ENCODE assay signal across 13 mouse cellular contexts in the genomic region with DNA sequence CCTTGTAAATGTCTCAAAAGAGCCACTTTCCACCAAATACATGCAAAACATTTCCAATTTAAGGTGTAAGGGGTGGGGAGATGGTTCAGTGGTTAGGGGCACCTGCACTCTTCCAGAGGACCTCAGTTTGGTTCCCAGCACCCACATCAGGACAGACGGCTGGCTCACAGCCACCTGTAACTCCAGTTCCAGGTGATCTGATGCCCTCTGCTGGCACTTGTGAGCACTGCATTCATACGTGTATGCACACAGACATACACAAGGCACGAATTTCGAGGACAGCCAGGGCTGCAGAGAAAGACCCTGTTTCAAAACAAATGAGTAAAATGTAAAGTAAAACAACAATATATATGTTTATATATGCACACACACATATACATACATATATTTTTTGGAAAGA. TPM values are rescaled to one million over a fixed set of nuclear protein-coding genes. Genes with fewer than 3 reads are reported as not detected.
DNase-seq lines count a peak whose midpoint lies in the region; ATAC-seq and TF ChIP-seq lines count a peak whose summit lies in the region.
"Had no signal": no experiment of that assay in that cellular context is flagged by ENCODE, and none has a peak within 500 bp of the region (broad histone marks: within the 10 kb centered on the region; RNA-seq: fewer than 3 reads in every experiment).

No protein-coding gene starts in this region.

- 0 out of 2 replicates have a peak, but pooled peaks cover 9% of the 10 kb centered on the region for H3K36me3 ChIP-seq in kidney, postnatal 0 days (ENCODE audit: insufficient read depth, low read length)
- H3K36me3 ChIP-seq in forebrain, embryonic 15.5 days = no peaks in the 10 kb centered on the region

- no peak for DNase-seq in kidney, postnatal 0 days (ENCODE audit: low spot score)
- DNase-seq in kidney, postnatal 25 days = no peak
- DNase-seq in 3T3-L1 (ENCODE audit: low read depth, low spot score) = peak; percentile 51
- DNase-seq in B cell, adult 2 months = peak; percentile 37 to 38
- DNase-seq in ovary, adult 18-20 months (ENCODE audit: low spot score) = no peak
- DNase-seq: gastrocnemius, postnatal 25 days; heart, postnatal 10 days; kidney, adult 8-10 months; liver, embryonic 13.5 days had no signal

- peak; percentile 37; the same call in 1 of the 2 replicates for TF ChIP-seq CTCF in kidney, postnatal 0 days (IDR thresholded peaks at IDR 0.05; ENCODE audit: low read depth)
- 0 out of 2 replicates have a peak, but pooled peaks have one; percentile 25 for TF ChIP-seq CTCF in cortical plate, adult 2 months (IDR thresholded peaks at IDR 0.05; ENCODE audit: extremely low read depth, insufficient read depth, low read length)

- TF ChIP-seq POLR2A in cortical plate, adult 2 months (IDR thresholded peaks at IDR 0.05; ENCODE audit: extremely low read depth, insufficient read depth, low read length) = no peak

- H3K27me3 ChIP-seq in kidney, postnatal 0 days (ENCODE audit: insufficient read depth, low read length) = no peaks in the 10 kb centered on the region
- no peaks in the 10 kb centered on the region for H3K27me3 ChIP-seq in forebrain, embryonic 15.5 days
- H3K27me3 ChIP-seq: liver, embryonic 13.5 days; neural tube, embryonic 13.5 days had no signal

- no peak for ATAC-seq in kidney, postnatal 0 days (replicated peaks; ENCODE audit: low FRiP score, low read depth)
- ATAC-seq in forebrain, embryonic 15.5 days (replicated peaks) = no peak

- H3K4me2 ChIP-seq in kidney, postnatal 0 days (ENCODE audit: low read length) = no peak overlapping the region
- no peak overlapping the region for H3K4me2 ChIP-seq in forebrain, embryonic 15.5 days (replicated peaks)
- H3K4me2 ChIP-seq: liver, embryonic 13.5 days; neural tube, embryonic 13.5 days had no signal

- WGBS in kidney, postnatal 0 days = 96% methylated on average over 4 of the region's 4 CpGs
- WGBS in forebrain, embryonic 15.5 days = 94% methylated on average over 4 of the region's 4 CpGs

- H3K9me3 ChIP-seq in kidney, postnatal 0 days (replicated peaks; ENCODE audit: low read length) = no peaks in the 10 kb centered on the region
- no peaks in the 10 kb centered on the region for H3K9me3 ChIP-seq in forebrain, embryonic 15.5 days
- H3K9me3 ChIP-seq: liver, embryonic 13.5 days; midbrain, embryonic 10.5 days; neural tube, embryonic 13.5 days had no signal

- H3K4me3 ChIP-seq in kidney, postnatal 0 days (replicated peaks; ENCODE audit: low read depth, low read length) = no peak overlapping the region
- H3K4me3 ChIP-seq in cortical plate, adult 2 months (ENCODE audit: insufficient read depth, low read length) = no peak overlapping the region
- H3K4me3 ChIP-seq in forebrain, embryonic 15.5 days = no peak overlapping the region
- H3K4me3 ChIP-seq: liver, embryonic 13.5 days; midbrain, embryonic 10.5 days; neural tube, embryonic 13.5 days had no signal

- H3K27ac ChIP-seq in kidney, postnatal 0 days = no peak overlapping the region
- H3K27ac ChIP-seq in cortical plate, adult 2 months (ENCODE audit: insufficient read depth, low read length) = no peak overlapping the region
- H3K27ac ChIP-seq in forebrain, embryonic 15.5 days (replicated peaks) = no peak overlapping the region
- H3K27ac ChIP-seq: liver, embryonic 13.5 days; midbrain, embryonic 10.5 days had no signal

- H3K4me1 ChIP-seq in kidney, postnatal 0 days (replicated peaks; ENCODE audit: insufficient read depth, low read length) = peaks cover 19% of the 10 kb centered on the region
- H3K4me1 ChIP-seq in cortical plate, adult 2 months (ENCODE audit: control insufficient read depth, insufficient read depth, low read length) = no peaks in the 10 kb centered on the region
- H3K4me1 ChIP-seq in forebrain, embryonic 15.5 days = 0 out of 2 replicates have a peak, but pooled peaks cover 9% of the 10 kb centered on the region

- H3K9ac ChIP-seq in kidney, postnatal 0 days (ENCODE audit: low read depth, low read length) = no peak overlapping the region
- no peak overlapping the region for H3K9ac ChIP-seq in forebrain, embryonic 15.5 days (replicated peaks)
- H3K9ac ChIP-seq: liver, embryonic 13.5 days; neural tube, embryonic 13.5 days had no signal

RNA-seq across cellular contexts. Expression of gene Ak1, which starts 4.0 kb away (rescaled TPM):
- polyA plus RNA-seq in kidney, postnatal 0 days (2015; fragmentation: Nextera tagmentation; extraction: Ambion mirVana) = 38.7 and 41.6 TPM in 2 replicates
- polyA plus RNA-seq in cortical plate, adult 2 months (2012; rRNA removed) = 118 and 127 TPM in 2 replicates
- polyA plus RNA-seq in forebrain, embryonic 15.5 days (2015; fragmentation: Nextera tagmentation; extraction: Ambion mirVana) = 74.1 and 79.6 TPM in 2 replicates

RNA-seq across cellular contexts. Expression of gene St6galnac6, which starts 18.1 kb away (rescaled TPM):
- 13.7 and 15.3 TPM in 2 replicates for polyA plus RNA-seq in kidney, postnatal 0 days (2015; fragmentation: Nextera tagmentation; extraction: Ambion mirVana)
- 101 and 110 TPM in 2 replicates for polyA plus RNA-seq in cortical plate, adult 2 months (2012; rRNA removed)
- 16.6 and 19.3 TPM in 2 replicates for polyA plus RNA-seq in forebrain, embryonic 15.5 days (2015; fragmentation: Nextera tagmentation; extraction: Ambion mirVana)

RNA-seq across cellular contexts. Expression of gene Eng, which starts 28.8 kb away (rescaled TPM):
- 71.6 and 76.3 TPM in 2 replicates for polyA plus RNA-seq in kidney, postnatal 0 days (2015; fragmentation: Nextera tagmentation; extraction: Ambion mirVana)
- polyA plus RNA-seq in cortical plate, adult 2 months (2012; rRNA removed) = 35.1 and 39.0 TPM in 2 replicates
- 23.4 and 25.1 TPM in 2 replicates for polyA plus RNA-seq in forebrain, embryonic 15.5 days (2015; fragmentation: Nextera tagmentation; extraction: Ambion mirVana)

RNA-seq across cellular contexts. Expression of gene St6galnac4, which starts 30.7 kb away (rescaled TPM):
- polyA plus RNA-seq in kidney, postnatal 0 days (2015; fragmentation: Nextera tagmentation; extraction: Ambion mirVana) = 15.8 and 18.1 TPM in 2 replicates
- 34.8 and 36.6 TPM in 2 replicates for polyA plus RNA-seq in cortical plate, adult 2 months (2012; rRNA removed)
- polyA plus RNA-seq in forebrain, embryonic 15.5 days (2015; fragmentation: Nextera tagmentation; extraction: Ambion mirVana) = 25.9 and 26.4 TPM in 2 replicates

RNA-seq across cellular contexts. Expression of gene 9430097D07Rik, which starts 42.1 kb away (rescaled TPM):
- 0.08 TPM in 1 of 2 replicates, not detected in the other for polyA plus RNA-seq in kidney, postnatal 0 days (2015; fragmentation: Nextera tagmentation; extraction: Ambion mirVana)
- polyA plus RNA-seq in cortical plate, adult 2 months (2012; rRNA removed) = 1.0 TPM in 2 replicates
- 0.23 and 0.24 TPM in 2 replicates for polyA plus RNA-seq in forebrain, embryonic 15.5 days (2015; fragmentation: Nextera tagmentation; extraction: Ambion mirVana)
- polyA plus RNA-seq: liver, embryonic 13.5 days had no signal

Comparison
In these comparisons a context has a peak if more than half of its experiments do, and no peak if none do; other contexts are left out.
1. DNase-seq: peak in 3T3-L1 (single experiment) and B cell, adult 2 months (2 of 2); none in kidney, postnatal 0 days (single experiment), kidney, postnatal 25 days (0 of 2) and ovary, adult 18-20 months (single experiment).